Mouse (Mus musculus) monocyte, adult 5-6 weeks (primary cell): ENCODE data around the gene Six6. TPM values are rescaled to one million over a fixed set of nuclear protein-coding genes. Genes with fewer than 3 reads are reported as not detected.

Experiments used
- ATAC-seq: fragments of 153-309, 156-312 bp; replicated peaks from 2 replicates; pipeline ENCODE4 v1.8.0; 2017; ENCODE audit warnings: mild to moderate bottlenecking; ENCODE audit not compliant: low TSS enrichment, insufficient number of reproducible peaks, severe bottlenecking, poor library complexity, low FRiP score
- total RNA-seq: library from RNA; stranded (forward); fragments of 200-1000, 200-491, 200-594 nt; gene quantifications from 3 replicates; pipeline ENCODE4 v1.2.3, GENCODE M21; 2017

Six6 gene
- total RNA-seq, 1 experiment from 2014 or later = not detected

- no peak for ATAC-seq
Observed at GRCm38 (mm10) chr12:72953089-72953488, 13.4 kb downstream of the Six6 start.

- no peak for ATAC-seq
Observed at GRCm38 (mm10) chr12:72953858-72954257, 14.2 kb downstream of the Six6 start.

- no peak for ATAC-seq
Observed at GRCm38 (mm10) chr12:72954906-72955305, 15.2 kb downstream of the Six6 start.

GRCm38 (mm10) chr12:72957829-72958424, 18.2 kb downstream of the Six6 start:
- ATAC-seq = no peak

GRCm38 (mm10) chr12:72958446-72958845, 18.8 kb downstream of the Six6 start:
- ATAC-seq = no peak

GRCm38 (mm10) chr12:72962761-72963160, 23.1 kb downstream of the Six6 start:
- no peak for ATAC-seq

GRCm38 (mm10) chr12:72967541-72967940, 27.8 kb downstream of the Six6 start:
- no peak for ATAC-seq

GRCm38 (mm10) chr12:72970620-72971019, 30.9 kb downstream of the Six6 start:
- ATAC-seq = no peak

GRCm38 (mm10) chr12:72973161-72973560, 33.5 kb downstream of the Six6 start:
- no peak for ATAC-seq

- no peak for ATAC-seq
Observed at GRCm38 (mm10) chr12:72976172-72976571, 36.5 kb downstream of the Six6 start.

- 0 out of 2 replicates have a peak, but pooled peaks have one; percentile 40 for ATAC-seq
Observed at GRCm38 (mm10) chr12:72976718-72977117, 37.0 kb downstream of the Six6 start.

- no peak for ATAC-seq
Observed at GRCm38 (mm10) chr12:72977851-72978250, 38.2 kb downstream of the Six6 start.

GRCm38 (mm10) chr12:72979236-72979635, 39.5 kb downstream of the Six6 start:
- no peak for ATAC-seq

GRCm38 (mm10) chr12:72982616-72983015, 42.9 kb downstream of the Six6 start:
- ATAC-seq = no peak

GRCm38 (mm10) chr12:72983071-72983857, 43.6 kb downstream of the Six6 start:
- no peak for ATAC-seq

Other genes with a start within 250 kb of the Six6 start
- 150 to 232 TPM (median 173 TPM) in 3 replicates for gene Ppm1a, start 182.4 kb upstream of the Six6 start, total RNA-seq
- 1.2 TPM in 1 of 3 replicates, not detected in the others for gene 4930447C04Rik, start 882 bp downstream of the Six6 start, total RNA-seq
- 0.11 TPM in 1 of 3 replicates, not detected in the others for gene Six1, start 114.0 kb downstream of the Six6 start, total RNA-seq
- not detected in 3 replicates for gene Six4, start 173.6 kb downstream of the Six6 start, total RNA-seq
- 13.7 to 16.9 TPM (median 14.6 TPM) in 3 replicates for gene Mnat1, start 183.8 kb downstream of the Six6 start, total RNA-seq